Mouse (Mus musculus) urinary bladder, postnatal 36 days (tissue): ENCODE data around the gene Capn1.

Source experiments
- DNase-seq, 2 experiments: peaks; one replicate each; pipeline ENCODE4 v3.0.0; 2022; ENCODE audit warnings: low spot score in 2 of 2, mixed read lengths in 1 of 2

The Capn1 gene

GRCm38 (mm10) chr19:5953201-5953770 is 62.4 kb downstream of the Capn1 start:
- no peak for DNase-seq

- DNase-seq: no peak
These were observed 63.5 kb downstream of the Capn1 start for GRCm38 (mm10) chr19:5952071-5952691.

- DNase-seq: no peak
These were observed 64.1 kb downstream of the Capn1 start for GRCm38 (mm10) chr19:5951631-5952030.

- DNase-seq: no peak
These were observed 65.5 kb downstream of the Capn1 start for GRCm38 (mm10) chr19:5950218-5950617.

- no peak for DNase-seq
These were observed 69.8 kb downstream of the Capn1 start for GRCm38 (mm10) chr19:5945891-5946290.

GRCm38 (mm10) chr19:5945027-5945426 is 70.7 kb downstream of the Capn1 start:
- DNase-seq: no peak

GRCm38 (mm10) chr19:5944145-5944544 is 71.6 kb downstream of the Capn1 start:
- no peak for DNase-seq

GRCm38 (mm10) chr19:5943404-5943803 is 72.3 kb downstream of the Capn1 start:
- DNase-seq: no peak

GRCm38 (mm10) chr19:5942581-5942980 is 73.1 kb downstream of the Capn1 start:
- DNase-seq: no peak

GRCm38 (mm10) chr19:5940656-5941055 is 75.0 kb downstream of the Capn1 start:
- no peak for DNase-seq

GRCm38 (mm10) chr19:5940173-5940572 is 75.5 kb downstream of the Capn1 start:
- DNase-seq: peak; percentile 64 to 86

- no peak for DNase-seq
These were observed 76.0 kb downstream of the Capn1 start for GRCm38 (mm10) chr19:5939715-5940114.
